Mouse (Mus musculus): Measurements from ENCODE around the gene Cd7.

DNA sequence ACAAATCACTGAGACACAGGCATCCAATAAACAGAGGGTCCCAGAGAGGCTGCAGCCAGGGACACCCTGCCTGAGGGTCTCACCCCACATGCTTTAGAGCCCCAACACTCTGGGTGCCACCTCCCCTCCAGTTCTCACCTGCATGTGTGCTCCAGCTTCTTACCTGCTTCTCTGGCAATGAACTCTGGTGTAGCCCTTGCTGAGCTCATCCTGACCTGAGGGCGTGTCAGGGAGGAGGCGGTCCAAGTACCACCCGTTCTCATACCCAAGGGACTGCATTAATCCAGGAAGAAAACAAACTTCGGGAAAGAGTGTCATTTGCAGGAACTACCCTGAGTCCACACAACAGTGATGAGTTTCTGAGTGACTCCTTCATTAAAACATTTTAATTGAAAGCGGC is 24.2 kb upstream of the Cd7 start, which contains the start of gene Sectm1b:
- TF ChIP-seq POLR2A (IDR thresholded peaks at IDR 0.05; ENCODE audit: borderline replicate concordance, extremely low read depth, insufficient read depth, insufficient read length, poor library complexity, severe bottlenecking) (no peak), CTCF (IDR thresholded peaks at IDR 0.05; ENCODE audit: borderline replicate concordance, extremely low read depth, insufficient read depth, insufficient read length) (no peak)
